Mouse (Mus musculus) CD4-positive, CD25-positive, alpha-beta regulatory T cell, adult 4 months (primary cell): Measurements from ENCODE around the gene Mical2. TPM values are rescaled to one million over a fixed set of nuclear protein-coding genes. Genes with fewer than 3 reads are reported as not detected.

Experiments used
- ATAC-seq: one replicate; pipeline ENCODE4 v1.8.0; 2017
- polyA plus RNA-seq, 2 experiments: library from polyadenylated mRNA; unstranded; fragments of 100-300 nt; shearing (Covaris generic); gene quantifications; one replicate each; pipeline ENCODE4 v1.2.1; 2017

The Mical2 gene
- polyA plus RNA-seq, 2 experiments from 2014 or later, result 2.1 to 2.4 TPM

GRCm38 (mm10) chr7:112209621-112210020 lies 16.0 kb upstream of the Mical2 start:
- no peak for ATAC-seq

DNA sequence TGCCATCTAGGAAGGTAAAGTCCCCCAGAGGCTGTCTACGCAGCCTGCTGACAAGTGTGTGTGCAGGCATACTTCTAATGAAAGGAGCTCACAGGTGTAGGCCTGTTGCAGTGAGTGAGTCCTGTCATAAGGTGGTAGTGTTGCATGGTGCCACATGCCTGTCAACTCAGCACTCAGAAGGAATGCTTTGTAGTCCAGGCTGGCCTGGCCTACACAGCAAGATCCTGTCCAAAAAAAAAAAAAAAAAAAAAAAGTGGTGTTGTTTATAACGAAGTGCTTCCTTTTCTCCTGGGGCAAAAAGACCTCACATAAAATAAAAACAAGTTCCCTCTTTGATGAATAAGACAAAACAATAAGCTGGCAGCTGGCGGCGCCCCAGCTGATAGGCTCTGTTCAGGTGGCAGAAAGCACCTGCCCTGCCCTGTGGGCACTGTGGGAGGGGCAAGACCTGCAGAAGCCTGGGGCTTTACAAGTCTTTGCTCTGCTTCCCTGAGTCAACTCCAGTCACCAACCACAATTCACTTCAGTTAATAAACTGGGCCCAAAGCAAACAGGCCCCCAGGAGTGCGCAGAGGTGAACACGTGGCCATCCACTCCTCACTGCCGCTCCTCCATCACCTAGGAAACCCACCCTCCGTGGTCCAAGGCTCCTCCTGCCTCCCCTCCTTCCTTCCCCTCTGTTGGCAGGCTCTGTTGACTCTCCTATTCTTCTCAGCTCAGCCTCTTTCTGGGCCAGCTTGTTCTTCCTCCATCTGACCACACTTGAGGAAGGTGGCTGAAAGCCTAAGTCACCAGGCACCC lies 12.5 kb upstream of the Mical2 start:
- peak; percentile 63 for ATAC-seq

GRCm38 (mm10) chr7:112215871-112216270 lies 9.8 kb upstream of the Mical2 start:
- ATAC-seq, result no peak

DNA sequence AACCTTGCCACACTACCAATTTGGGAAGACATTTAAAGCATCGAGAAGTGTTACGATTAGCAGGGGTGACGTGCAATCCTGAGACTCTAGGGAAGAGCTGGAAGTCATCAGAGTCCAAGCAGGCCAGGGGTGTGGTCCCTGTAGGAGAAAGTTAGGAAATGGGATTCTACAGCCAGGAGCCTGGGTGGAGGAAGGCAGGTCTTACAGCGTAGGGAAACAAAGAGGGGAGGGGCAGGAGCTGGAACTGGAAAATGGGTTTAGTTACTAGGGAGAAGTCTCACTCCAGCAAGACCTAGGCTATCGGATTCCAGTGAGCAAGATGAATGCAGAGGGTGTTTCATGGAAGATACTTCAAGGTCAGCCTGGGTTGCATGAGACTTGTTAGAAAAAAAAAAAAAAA lies 8.9 kb upstream of the Mical2 start:
- ATAC-seq, result no peak

- ATAC-seq, result no peak
Observed at GRCm38 (mm10) chr7:112217208-112217607, 8.4 kb upstream of the Mical2 start.

GRCm38 (mm10) chr7:112222733-112223524 lies 2.7 kb upstream of the Mical2 start:
- no peak for ATAC-seq

- no peak for ATAC-seq
Observed at GRCm38 (mm10) chr7:112224854-112225253, 802 bp upstream of the Mical2 start.

- no peak for ATAC-seq
Observed at GRCm38 (mm10) chr7:112226446-112227265, 1.0 kb downstream of the Mical2 start.

- no peak for ATAC-seq
Observed at GRCm38 (mm10) chr7:112227266-112227562, 1.6 kb downstream of the Mical2 start.

DNA sequence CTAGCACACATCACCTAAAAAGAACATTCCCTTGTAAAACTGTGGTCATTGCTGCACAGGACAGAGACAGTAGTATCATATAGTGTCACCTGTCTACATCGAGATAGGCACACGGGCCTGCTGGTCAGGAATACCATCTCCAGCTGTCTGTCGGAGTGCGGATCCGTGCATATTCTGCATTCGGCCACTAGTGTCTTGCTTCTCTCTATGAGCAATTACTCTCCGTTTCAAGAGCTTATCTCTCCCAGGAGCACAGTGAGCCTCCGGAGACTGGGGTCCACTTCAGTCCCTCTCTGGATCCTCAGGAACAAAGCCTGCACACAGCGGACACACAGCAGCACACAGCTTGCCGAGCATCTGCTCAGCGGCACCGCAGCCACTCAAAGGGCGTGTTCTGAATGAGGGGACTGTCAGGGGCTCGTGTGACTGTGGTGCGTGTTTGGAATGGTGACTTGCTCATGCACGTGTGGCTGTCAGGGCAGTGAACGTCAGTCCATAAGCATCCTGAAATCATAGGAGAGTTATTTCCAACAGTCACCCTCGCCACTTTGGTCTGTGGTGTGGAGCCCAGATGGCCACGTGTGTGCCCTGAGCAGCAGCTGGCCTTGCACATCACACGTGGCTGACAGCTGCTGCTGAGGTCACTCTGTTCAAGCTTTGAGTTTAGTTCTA lies 3.3 kb downstream of the Mical2 start:
- ATAC-seq, result no peak

GRCm38 (mm10) chr7:112231731-112232130 lies 6.1 kb downstream of the Mical2 start:
- no peak for ATAC-seq

DNA sequence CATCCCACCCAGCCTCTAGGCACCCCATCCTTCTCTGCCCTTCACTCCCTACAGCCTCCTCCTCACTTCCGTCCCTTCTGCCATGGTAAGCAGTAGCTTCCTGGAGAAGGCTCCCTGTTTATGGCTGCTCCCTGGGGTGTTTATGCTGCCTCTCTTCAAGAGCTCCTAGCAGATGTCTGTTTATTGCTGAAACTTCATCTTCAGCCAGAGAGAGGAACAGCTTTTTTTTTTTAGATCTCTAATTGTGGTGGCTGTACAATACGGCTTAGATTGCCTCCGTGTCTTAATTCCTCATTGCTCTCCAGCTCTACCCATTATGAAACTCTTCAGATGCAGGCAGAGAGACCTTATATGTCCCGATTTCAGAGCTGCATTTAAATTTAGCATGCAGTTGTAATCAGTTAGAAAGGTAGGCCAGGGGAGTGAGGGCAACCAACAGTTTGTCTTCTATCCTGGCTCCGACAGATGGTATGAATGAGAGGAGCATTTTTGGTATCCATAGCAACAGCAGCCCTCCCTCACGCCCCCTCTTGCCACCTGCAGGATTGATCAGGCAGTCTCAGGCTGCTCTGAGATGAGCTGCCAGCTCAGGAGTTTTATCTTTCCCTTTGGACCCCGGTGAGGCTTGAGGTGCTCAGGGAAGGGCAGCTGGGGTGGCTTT lies 7.8 kb downstream of the Mical2 start:
- no peak for ATAC-seq

DNA sequence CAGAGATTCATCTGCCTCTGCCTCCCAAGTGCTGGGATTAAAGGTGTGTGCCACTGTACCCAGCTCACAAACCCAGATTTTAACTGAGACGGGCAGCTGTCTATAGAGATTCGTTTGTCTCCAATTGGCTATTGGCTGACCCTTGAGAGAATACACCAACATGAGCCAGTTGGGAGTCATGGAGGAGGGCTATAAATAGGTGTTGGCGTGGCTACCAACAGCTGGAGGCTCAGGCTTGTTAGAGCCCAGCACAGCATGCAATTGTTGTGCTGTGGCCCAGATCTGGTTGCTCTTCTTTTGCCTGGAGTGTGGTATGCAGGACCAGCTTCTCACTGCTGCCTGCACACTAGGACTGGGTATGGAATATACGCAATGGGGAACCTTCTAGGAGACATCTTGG lies 8.8 kb downstream of the Mical2 start:
- no peak for ATAC-seq

DNA sequence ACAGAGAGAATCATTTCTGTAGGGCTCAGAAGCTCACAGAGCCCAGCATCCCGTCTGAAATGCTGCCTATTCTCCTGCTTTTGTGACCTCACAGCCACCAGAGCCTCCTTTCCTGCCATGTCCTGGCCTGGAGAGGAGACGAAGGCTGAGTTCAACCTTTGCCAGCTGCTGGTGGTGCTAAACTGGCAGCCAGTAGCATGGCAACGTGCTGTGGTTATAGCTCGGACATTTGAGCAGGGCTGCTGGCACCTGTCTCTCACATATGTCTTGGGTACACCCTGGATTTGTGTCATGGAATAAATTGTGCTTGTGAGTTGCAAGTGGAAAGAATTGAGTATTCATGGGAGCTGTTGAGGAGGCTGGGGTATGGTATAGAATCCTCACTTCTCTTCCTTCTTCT lies 9.8 kb downstream of the Mical2 start:
- no peak for ATAC-seq

GRCm38 (mm10) chr7:112237211-112237610 lies 11.6 kb downstream of the Mical2 start:
- ATAC-seq, result no peak

DNA sequence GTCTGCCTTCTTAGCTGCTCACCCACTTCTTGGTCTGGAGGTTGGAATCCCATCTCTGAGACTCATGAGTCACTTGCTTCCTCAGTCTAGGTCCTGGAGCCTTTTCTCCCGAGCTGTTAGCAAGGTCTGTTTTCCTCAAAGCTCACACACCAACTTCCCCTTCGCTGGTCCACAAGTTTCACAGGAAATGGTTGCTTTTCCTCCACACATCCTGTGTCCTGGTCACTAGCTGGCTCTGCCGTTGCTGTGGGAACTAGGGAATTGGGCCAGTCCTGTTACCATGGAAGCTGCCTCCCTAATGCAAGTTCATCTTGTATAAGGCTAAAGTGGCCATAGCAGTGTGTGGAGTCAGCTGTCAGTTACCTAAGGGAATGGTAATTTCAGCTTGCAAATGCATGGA lies 12.2 kb downstream of the Mical2 start:
- ATAC-seq, result no peak

GRCm38 (mm10) chr7:112238768-112239728 lies 13.4 kb downstream of the Mical2 start:
- peak; percentile 29 for ATAC-seq

GRCm38 (mm10) chr7:112240748-112241147 lies 15.1 kb downstream of the Mical2 start:
- no peak for ATAC-seq

DNA sequence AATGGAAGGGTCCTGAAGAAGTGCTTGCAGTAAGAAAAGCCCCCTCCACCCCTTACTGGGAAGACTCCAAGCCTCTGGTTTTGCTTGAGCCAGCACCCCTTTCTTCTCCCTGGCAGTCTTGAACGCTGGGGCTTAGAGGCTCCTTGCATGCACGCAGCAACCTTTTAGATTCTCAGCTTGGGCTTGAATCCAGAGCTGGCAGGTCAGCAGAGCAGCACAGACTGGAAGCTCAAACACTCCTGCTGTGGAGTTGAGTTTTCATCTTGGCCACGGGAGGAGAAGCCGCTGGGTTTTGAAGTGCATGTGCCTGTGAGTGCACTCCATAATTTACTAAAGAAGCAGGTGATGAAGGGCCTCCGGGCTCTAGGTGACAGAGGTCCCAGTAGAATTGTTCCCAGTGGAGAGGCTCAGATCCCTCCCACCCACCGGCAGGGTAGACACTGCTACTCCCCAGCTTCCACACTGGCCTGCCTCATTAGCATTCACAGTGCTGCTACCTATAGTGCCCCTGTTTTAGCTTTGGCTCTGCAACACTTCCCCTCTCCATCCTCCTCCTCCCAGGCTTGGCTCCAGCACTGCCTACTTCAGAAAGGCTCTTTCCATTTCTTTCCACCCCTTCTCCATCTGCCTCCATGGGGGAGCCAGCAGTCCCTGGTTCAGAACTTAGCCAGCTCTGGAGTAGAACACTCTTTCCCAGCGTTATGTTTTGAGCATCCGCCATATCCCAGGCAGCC lies 15.7 kb downstream of the Mical2 start:
- ATAC-seq, result no peak

DNA sequence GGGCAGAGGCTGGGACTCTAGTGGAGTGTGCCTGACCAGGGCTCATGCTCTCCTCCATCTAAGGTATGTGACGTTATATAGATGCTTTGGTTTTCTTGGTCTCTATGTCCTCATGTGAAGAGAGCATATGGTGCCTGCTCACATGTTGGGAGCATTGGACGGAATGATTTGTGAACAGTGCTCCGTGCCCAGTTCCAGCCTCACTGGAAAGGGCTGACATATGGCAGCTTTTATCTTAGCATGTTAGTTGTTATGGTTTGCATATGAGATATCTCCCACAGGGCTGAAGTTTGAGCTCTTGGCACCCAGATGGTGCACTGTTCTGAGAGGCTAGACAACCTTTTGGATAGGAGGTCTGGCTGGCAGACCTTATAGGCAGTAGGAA lies 16.3 kb downstream of the Mical2 start:
- no peak for ATAC-seq
